Mouse (Mus musculus) heart, adult 2 months (tissue): ENCODE results near the gene Wwox.

Source experiments
- CTCF ChIP-seq: fragments of 200-600 bp; IDR thresholded peaks from 2 replicates; pipeline ENCODE4 v1.8.1; 2022; ENCODE audit warnings: antibody characterized with exemption, mild to moderate bottlenecking, moderate library complexity
- POLR2A ChIP-seq: fragments of 200-500 bp; IDR thresholded peaks from 2 replicates; pipeline ENCODE4 v1.6.1; 2011; ENCODE audit warnings: mild to moderate bottlenecking, low read depth, low read length, control low read depth; ENCODE audit not compliant: insufficient read depth

DNA sequence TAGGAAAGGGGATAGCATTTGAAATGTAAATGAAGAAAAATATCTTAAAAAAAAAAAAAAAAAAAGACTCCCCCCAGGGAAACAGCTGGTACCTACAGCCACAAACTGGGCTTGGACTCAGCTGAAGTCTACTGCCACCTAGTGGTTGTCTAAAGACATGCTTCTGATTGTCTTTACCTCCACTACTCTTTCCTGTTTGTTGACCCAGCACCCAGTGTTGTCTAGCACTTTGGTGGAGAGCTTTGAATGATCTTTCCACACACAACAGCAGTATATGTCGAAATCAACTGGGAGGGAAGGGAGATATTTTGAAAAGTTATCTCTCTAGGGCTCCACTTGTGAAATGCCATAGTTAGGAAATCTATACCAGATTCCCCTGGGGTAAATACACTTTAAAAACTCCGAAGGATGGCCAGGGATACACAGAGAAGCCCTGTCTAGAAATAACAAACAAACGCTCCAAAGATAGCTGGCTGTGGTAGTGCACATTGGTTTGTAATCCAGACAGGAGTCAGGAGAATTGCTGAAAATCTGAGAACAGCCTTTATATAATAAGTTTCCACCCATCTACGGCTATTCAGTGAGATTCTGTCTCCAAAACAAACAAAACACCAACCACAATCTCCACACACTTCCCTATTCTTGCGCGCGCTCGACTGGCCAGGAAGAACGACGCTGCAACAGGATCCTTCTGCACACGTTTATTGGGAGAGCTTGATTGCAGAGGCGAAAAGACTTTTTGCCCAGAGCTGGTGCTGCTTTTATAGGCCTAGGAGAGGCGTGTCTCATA lies 48.8 kb upstream of the Wwox start:
- TF ChIP-seq POLR2A (no peak), CTCF (peak; percentile 65)
